Mouse (Mus musculus): ENCODE measurements at regions not wholly inside any gene's neighbourhood (a gene's known extent, or its start where the extent isn't known, plus 50 kb on each side); places are given as distances from the start of the nearest gene placed in this dataset.

GRCm38 (mm10) chr5:78621987-78622854 is 1214.4 kb upstream of the Igfbp7 start:
- DNase-seq = no peak

GRCm38 (mm10) chr5:78608317-78608716 is 1200.5 kb upstream of the Igfbp7 start:
- no peak for DNase-seq

GRCm38 (mm10) chr5:78602599-78602998 is 1194.8 kb upstream of the Igfbp7 start:
- no peak for DNase-seq

GRCm38 (mm10) chr5:78584823-78585222 is 1177.0 kb upstream of the Igfbp7 start:
- DNase-seq = peak; percentile 6 to 7

DNA sequence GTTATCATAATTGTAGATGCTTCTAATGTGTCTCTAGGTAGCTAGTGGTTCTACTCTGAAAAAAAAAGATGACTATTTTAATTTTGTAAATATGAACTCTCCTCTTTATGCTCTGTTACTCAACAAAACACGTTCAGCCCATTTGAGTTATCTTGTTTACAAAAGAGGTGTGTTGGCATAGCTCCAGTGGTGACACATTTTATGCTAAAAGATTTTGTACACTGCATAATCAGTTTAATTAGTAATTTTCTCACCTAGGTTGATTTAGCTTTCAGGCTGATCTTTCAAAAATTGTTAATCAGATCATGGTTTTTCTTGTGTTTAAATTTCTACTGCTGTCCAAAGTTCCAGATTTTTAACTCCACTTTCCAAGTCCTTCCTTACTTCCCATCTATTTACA is 1149.1 kb upstream of the Igfbp7 start:
- no peak for DNase-seq

DNA sequence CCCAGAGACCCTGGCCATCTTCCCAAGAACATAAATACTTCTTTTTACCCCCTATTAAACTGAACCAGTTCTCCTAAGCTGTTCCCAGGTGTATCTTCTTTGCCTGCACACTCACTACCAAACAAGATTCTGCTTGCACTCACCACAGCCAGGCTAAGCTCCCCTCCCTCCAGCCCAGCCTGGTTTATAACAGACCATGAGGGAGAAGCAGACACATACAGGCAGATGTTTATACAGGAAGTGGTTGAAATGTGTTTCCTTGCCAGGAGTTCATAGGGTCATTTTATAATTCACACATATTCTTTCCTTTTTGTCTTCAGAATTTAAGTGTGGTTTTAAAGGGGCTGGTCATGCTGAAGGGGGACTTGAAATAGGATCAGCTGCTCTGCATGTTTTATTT is 1127.5 kb upstream of the Igfbp7 start:
- DNase-seq = no peak

All from cerebellum, adult 18-20 months (tissue).